Mouse (Mus musculus): ENCODE results near the gene Batf2.

Gene Batf2

DNA sequence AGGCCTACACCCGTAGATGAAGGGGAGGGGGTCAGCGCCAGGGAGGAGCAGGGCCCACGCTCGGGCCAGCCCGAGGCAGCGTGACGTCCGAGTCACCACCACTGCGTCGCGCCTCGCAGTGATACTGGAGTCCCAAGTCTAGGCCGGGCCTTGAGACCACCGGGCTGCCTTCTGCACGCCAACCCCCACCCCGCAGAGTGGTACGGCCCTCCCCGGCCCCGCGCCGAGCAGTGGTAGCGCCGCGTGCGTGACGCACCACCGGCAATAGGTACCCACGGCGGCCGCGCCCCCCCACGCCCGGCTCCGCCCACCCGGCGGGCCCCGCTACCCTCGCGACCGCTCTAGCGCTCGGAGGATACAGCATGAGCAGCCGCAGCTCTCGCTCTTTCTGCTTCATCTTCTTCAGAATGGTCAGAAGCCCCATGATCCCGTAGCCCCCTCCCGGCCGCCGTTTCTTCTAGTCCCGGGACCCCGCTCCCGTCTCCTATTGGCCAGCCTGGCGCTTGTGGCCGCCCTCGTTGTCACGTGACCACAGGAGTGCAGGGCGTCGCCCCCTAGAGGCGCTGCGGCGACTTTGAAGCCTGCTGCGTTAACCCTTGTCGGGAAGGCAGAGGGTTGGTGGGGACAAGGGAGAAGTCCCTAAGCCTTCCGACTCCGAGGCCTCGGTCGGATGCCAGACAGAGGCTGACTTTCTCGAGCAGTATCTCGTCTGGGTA, at the start of gene Batf2:
TSS of gene Batf2 (plus strand) at position 306 of the 716 bp plus-strand sequence.
- CTCF ChIA-PET: interaction anchor here (0.6 to 0.7 kb wide), 2 partner anchors 152 to 215 kb away, joined by 4 to 8 read pairs; no protein-coding TSS in a partner anchor

DNA sequence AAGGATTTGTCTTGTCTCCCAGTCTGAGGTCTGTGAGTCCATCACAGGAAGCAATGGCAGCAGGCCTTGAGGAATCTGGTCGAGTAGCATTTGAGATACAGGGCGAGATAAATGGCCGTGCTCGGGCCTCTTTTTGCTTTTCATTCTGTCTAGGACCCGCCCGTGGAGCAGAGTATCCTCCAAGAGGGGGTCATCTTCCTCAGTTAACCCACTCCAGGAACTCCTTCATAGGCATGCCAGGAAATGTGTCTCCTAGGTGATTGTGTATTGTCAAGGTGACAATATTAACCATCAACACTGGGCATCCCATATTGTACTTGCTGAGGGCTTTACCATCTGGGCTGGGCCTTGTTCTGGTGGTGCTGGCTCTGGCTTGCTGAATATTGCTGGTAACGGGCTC, 46.7 kb upstream of the Batf2 start, which contains the start of gene AC131692.1:
TSS of gene AC131692.1 (plus strand) at position 301 of the 400 bp plus-strand sequence.
- CTCF ChIA-PET: no interaction called here

DNA sequence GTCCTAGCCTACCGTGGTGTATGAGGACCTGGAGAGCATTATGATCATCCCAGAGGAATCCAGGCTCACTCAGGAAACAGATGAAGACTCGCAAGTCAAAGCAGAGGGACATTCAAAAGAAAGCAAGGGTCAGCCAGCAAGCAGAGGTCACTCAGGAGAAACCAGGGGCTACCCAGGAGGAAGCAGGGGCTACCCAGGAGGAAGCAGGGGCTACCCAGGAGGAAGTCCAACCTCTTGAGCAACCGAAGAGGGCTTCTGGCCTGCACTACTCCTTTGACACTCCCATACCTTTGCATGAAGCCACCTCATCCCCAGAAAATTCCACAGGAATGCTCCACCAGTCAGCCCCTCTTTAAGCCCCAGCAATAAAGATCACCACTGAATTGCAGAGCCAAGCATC, 42.9 kb upstream of the Batf2 start:
- CTCF ChIA-PET: interaction anchor here (0.6 to 0.7 kb wide), 3 partner anchors 11 to 32 kb away, joined by 3 to 14 read pairs (median 7); no protein-coding TSS in a partner anchor

DNA sequence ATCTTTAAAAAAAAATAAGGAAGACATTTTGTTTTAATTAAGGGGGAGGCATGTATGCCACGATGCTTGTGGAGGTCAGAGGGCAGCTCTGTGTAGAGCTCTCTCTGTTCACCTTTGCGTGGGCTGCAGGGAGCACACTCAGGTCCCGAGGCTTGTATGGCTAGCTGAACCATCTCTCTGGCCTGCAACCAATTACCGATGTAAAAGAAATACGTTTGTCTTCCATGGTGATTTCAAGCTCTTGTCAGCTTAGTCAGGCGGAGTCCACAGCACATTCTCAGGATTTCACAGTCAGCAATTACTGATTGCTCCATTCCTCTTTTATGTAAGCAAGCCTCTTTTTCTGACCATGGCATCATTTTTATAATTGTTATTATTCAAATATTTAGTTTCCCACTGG, 39.6 kb upstream of the Batf2 start:
- CTCF ChIA-PET: no interaction called here

DNA sequence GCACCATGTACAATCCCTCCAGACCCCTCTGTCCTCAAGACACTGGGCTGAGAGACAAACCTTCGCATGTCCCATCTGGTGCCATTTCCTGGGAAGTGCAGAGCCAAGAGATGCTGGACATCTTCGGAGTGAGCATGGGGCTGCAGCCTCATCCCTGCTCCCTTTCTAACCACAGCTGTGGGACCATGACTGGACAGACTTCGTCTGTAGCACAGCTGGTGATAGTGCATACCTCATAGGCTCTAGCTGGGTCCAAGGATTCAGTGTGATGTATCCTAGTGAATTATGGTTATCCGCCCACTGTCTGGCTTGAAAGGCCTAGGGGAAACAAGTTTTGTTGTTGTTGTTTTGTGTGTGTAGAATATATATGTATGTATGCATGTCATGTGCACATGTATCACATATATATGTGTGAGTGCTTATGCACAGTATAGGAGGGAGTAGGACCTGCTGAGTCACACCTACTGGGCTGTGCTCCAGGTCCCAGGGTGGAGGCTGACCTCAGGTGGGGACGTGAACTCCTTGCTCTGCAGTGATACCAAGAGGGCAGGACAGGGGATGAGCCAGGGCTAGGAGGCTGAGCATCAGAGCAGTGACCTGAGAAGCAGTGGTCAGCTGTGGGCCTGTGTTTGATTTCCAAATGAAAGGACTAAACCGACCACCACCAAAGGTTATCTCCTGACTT, 38.5 kb upstream of the Batf2 start:
- CTCF ChIA-PET: no interaction called here

DNA sequence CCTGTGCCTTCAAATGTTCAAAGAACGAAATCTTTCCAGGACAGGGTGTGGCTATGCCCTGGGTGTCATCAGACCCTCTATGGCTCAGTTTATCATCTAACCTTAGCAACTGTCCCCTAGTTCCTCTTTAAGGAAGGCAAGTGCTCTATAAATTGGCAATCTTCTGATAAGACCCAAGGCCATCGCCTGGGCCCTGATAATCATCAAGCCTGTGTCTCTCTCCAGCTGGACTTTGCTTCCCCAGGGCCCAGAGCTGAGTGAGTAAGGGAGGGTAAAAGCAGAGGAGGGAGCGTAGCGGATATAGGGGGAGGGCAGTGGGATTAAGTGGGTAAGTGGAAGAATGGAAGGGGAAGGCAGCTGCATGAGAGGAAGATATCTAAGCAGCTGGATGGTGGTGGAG, 36.3 kb upstream of the Batf2 start:
- CTCF ChIA-PET: no interaction called here

DNA sequence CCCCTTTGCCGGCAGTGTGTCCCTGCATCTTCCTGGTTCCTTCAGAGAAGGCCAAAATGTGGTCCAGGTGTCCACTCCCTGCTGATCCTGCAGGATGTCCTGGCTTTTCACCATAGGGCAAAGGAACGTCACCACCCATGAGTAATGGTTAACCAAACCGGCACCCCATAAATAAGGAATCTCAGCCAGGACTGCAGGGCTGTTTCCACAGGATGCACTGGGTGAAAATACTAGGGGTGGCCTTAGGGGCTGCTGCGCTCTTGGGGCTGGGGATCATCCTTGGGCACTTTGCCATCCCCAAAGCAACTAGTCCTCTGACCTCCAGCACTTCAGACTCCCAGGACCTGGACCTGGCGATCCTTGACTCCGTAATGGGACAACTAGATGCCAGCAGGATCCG, 35.2 kb upstream of the Batf2 start, which contains the start of gene Naaladl1:
TSS of gene Naaladl1 (plus strand) at position 197 of the 400 bp plus-strand sequence.
- CTCF ChIA-PET: no interaction called here

DNA sequence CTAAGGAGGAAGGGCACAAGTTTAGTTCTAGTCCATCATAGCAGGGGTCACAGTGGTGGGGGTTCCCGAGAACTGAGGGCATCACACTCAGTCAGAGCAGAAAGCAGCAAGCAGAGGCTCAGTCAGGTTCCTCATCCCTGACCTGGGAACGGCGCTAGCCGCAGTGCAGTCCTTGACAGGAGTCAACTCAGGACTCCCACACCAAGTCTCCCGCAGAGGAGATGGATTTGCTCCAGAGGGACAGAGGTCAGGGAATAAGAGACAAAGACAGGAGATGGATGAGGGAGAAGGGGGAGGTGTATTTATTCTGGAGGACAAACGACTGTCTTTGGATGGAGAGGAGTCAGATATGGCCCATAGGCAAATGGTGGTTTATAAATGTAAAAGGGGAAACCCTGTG, 27.7 kb upstream of the Batf2 start:
- CTCF ChIA-PET: no interaction called here

DNA sequence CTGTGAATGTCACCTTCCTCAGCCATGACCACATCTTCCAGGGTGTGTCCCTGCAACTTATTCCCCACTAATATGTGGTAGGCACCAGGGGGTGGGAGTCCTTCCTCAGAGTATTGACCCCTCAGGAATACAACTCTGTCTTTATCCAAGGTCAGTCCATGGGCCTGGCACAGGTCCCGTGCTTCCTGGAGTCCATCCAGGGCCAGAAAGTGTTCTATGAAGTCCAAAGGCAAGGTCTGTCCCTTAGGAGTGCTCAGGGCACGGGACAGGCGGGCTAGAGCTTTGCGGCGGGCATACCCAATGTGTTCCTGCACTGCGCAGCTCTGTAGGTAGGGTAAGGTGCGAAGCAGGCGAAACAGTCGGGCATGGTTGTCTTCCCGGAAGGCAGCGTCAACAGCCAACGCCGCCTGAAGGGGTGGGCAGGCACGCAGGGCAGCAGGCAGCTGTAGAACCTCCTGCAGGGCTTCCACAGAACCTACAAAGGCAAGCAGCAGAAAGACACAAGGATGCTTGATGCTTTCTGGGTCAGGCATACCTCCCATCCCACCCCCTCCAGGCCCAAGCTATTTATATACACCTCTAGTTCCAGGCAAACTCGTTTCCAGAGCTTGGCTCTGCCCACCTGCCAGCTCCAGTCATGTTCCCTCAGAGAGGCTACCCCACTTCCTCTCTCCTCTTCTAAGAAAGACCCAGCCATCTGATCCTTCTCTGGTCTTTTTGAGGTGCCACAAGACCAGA, 24.5 kb upstream of the Batf2 start:
- CTCF ChIA-PET: interaction anchor here (0.6 kb wide), 1 partner anchor 606 kb away, joined by 5 read pairs; no protein-coding TSS in a partner anchor

DNA sequence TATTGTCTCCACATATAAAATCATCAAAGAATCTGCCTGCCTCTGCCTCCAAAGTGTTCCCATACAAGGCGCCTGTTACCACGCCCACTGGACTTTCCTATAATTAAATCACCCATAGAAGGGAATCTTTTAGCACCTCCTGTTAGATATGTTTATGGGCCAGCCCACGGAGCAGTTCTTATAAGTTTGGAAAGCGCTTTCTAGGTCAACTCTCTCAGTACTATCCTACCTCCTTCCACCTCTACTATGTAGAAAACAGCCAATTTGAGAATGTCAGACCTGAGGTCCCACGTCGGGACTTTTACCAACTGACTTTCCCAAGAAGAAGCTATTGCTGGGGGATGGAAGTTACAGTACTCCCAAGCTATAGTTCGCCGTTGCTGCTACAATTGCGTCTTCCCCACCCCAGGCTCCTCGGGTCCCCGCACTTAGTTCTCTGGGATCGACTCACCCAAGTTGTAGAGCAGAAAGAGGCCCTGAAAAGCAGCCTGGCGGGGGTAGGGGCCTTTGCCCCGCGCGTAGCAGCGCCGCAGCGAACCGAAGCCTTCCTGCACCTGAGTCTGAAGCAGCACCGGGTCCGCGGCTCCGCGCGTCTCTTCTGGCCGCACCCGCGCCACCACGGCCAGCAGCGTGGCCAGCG, 23.3 kb upstream of the Batf2 start:
- CTCF ChIA-PET: no interaction called here

DNA sequence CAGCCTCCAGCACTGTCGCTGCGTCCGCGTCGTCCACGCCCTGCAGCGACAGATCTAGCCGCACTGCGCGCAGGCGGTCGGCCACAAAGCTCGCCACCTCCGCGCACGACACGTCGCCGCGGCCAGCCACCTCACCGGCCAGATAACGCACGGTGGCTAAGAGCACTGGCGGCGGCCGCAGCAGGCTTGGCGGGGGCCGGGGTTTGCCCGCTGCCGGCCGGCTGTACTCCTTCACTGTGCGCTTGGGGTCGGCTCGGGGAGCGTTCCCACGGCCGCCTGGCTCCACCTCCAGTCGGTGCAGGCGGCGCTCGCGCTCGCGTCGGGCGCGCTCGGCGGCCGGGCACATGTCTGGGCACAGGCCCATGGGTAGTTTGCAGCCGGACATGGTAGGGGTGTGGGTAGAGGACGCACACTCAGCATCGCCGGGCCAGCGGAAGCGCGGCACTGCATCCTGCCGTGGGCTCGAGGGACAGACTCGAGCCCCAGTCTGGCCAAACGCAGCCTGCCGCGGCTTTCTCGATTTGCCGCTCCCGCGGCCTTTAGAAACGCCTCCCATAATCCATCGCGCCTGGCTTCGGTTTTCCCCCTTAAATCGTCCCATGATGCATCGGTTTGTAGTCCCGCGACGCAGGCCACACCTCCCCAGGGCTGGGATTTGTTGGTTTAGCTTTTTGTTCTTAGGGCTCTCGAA, 22.7 kb upstream of the Batf2 start, which contains the start of gene Sac3d1:
TSS of gene Sac3d1 (minus strand) at position 665 of the 691 bp plus-strand sequence.
- CTCF ChIA-PET: no interaction called here

DNA sequence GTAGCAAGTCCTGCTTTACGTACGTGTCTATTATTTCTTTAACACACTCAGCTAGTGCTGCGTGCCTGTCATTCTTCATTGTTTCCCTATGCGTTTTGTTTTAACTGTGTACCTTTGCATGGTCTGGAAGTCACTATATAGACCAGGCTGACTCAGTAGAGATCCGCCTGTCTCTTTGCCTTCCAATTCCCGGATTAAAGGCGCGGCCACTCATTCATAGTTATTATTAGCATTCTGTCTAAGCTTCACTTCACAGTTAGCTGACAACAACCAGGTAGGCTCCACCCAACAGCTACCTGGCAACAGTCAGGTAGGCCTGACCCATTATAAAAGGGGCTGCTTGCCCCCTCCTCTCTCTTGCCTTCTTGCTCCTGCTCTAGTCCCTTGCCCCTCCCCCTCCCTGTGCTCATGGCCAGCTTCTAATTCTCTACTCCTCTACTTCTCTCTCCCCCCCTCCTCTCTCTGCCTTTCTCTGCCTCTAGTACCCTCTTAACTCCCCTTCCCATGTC, 22.1 kb upstream of the Batf2 start:
- CTCF ChIA-PET: interaction anchor here (0.6 kb wide), 1 partner anchor 9 kb away, joined by 6 read pairs; no protein-coding TSS in a partner anchor

DNA sequence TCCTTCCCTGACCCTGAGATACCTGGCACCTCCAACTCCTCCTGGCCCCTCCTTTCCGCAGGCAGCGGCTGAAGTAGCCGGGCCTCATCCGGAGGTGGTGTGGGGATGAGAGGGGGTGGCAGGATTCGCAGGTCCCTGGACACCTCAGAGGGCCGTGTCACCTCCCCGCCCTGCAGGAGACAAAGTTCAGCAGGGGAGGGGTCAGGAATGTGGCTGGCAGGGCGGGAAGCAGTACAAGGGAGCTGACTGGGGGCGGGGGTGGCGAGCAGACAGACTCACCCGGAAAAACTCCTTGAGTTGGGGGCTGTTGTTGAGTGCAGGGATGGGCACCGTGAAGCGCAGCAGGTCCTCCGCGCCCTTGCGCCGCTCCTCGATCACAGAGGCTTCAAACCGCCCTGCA, 19.0 kb upstream of the Batf2 start:
- CTCF ChIA-PET: no interaction called here

DNA sequence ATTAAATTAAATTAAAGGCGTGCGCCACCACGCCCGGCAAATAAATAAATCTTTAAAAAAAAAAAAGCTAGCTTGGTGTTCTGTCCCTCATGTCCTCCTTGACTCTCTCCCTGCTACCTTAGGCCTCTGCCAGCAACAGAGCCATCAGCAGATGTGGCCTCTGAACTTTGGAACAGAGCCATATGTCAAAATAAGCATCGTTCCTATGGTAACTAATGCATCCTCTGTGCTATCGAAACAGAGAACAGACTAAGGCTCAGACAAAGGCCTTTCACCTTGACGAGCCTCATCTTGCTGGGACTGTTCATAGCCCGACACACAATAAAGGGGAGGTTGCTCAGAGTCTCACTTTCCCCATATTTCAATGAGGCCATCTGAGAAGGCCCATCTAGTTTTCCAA, 17.5 kb upstream of the Batf2 start:
- CTCF ChIA-PET: interaction anchor here (0.6 kb wide), 1 partner anchor 11 kb away, joined by 3 read pairs; no protein-coding TSS in a partner anchor

DNA sequence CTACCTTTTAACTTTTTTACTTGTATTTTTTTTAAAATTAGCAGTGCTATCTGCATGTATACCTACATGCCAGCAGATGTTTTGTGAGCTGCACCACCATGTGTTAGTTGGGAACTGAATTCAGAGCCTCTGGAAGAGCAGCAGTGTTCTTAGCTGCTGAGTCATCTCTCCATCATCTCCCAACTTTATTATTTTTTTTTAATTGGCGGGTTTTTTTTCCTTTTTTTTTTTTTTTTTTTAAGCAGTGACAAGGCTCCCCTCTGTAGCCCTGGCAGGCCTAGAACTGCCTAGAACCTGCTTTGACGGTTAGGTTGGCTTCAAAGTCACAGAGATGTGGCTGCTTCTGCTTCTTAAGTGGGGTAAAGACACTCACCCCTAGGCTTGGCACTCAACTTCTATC, 15.9 kb upstream of the Batf2 start:
- CTCF ChIA-PET: interaction anchor here (0.6 to 0.7 kb wide), 3 partner anchors 64 to 1141 kb away, joined by 5 to 6 read pairs (median 5); no protein-coding TSS in a partner anchor

DNA sequence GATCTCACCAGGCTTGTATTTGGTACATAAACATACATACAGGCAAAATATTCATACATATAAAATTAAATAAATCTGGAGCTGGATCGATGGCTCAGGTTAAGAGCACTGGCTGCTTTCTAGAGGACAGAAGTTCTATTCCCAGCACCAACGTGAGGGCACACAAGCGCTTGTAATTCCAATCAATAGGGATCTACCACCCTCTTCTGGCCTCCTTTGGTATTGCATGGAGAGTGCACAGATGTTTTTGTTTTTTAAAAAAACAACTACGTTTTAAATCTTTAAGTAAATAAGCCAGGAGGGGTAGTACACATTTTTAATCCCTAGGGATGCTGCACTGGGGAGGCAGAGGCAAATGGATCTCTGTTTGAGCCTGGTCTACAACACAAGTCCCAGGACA, 14.5 kb upstream of the Batf2 start:
- CTCF ChIA-PET: no interaction called here

DNA sequence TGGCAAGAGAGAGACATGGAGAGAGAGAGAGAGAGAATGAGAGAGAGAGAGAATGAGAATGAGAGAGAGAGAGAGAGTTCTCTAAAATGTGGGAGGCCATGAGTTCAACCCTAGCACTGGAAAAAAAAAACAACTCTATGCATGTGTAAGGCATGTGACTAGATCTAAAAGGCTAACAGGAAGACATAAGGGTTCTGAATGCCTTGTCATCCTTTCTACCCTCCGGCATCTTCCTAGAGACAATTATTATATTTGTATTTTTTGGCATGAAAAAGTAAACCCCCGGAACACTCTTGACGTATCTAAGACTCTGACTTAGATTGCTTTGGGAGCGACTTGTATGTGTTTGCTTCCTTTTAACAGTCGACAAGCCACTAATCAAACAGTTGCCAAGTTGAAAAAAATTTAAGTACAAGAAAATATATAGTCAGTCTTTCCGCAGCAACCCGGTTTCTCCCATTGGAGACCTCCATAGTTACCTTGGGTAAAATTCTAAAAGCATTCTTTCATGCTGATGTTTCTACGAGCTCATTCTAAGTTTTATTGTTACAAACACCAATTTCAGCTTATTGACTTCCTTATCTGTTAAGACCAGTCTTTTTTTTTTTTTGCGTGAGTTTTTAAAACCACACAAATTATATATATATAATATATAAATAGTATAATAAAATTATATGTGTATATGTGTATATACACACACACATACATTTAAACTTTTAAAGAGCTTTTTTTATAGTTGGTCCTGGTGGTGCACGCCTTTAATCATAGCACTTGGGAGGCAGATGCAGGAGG, 13.8 kb upstream of the Batf2 start:
- CTCF ChIA-PET: interaction anchor here (0.6 to 1.2 kb wide), 3 partner anchors 8 to 162 kb away, joined by 3 to 8 read pairs (median 6); partner anchors contain the start of genes Cdca5 and Zfpl1

DNA sequence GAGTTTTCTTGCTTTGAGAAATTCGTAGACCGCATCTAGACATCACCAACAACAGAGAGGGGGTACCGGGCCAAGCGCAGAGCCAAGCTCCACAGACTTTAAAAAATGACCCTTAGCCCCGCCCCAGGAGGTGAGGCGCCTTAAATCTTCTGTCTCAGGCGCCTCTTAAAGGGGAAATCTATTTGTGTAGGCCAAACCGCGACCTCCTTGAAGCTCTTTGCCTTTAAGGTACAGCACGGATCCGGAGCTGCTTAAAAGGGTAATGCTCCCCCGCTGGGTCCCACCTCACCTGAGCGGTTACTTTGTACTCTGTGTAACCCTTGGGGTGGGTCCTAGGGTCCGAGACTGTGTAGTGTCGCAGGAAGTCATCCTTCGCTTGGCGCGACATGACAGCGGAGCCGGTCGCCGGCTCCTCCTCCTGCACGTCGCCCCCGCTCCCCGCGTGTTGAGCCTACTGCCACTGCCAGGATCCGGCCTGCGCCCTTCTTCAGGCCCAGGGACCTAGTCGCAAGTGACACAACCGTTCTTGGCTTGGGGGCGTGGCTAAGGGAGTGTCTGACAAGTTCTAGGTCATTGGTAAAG, 12.9 kb upstream of the Batf2 start, which contains the start of gene Snx15:
TSS of gene Snx15 (minus strand) at position 545 of the 582 bp plus-strand sequence.
- CTCF ChIA-PET: interaction anchor here (0.6 to 1.2 kb wide), 6 partner anchors 9 to 1702 kb away, joined by 3 to 8 read pairs (median 3); partner anchors contain the start of genes Cd248, Cdca5 and Zfpl1

Measured in spleen, embryonic (tissue).